Mouse (Mus musculus): ENCODE measurements at regions not wholly inside any gene's neighbourhood (a gene's known extent, or its start where the extent isn't known, plus 50 kb on each side); places are given as distances from the start of the nearest gene placed in this dataset.
"Not testable (repeated sequence)": the region's sequence is repeated elsewhere in the genome, so short reads cannot be mapped to it uniquely, and the experiment has no call there.

DNA sequence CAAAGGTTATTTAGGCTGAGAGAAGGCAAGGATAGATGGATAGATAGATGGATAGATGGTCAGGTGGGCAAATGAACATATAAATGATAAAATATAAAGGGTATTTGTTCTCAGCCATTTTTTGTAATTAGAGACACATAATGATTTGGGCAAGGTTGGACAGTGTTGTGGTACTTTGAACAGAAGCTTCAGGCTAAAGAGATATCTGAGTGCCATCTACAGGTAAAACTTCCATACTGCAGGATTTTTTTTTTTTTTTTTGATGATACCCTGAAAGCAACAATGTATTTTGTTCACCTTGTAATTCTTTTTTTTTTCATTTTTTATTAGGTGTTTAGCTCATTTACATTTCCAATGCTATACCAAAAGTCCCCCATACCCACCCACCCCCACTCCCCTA lies 110.1 kb upstream of the Trabd2b start:
- no peaks in the 10 kb centered on the region for H3K27me3 ChIP-seq (replicated peaks; ENCODE audit: control insufficient read depth, insufficient read depth, low read length)
- DNase-seq (ENCODE audit: low spot score) (no peak), ATAC-seq (replicated peaks; ENCODE audit: low FRiP score, low TSS enrichment, low read depth) (no peak)
- H3K9me3 ChIP-seq (ENCODE audit: control insufficient read depth, low read length) = no peaks in the 10 kb centered on the region
- H3K4me2 ChIP-seq (ENCODE audit: low read length) = no peak overlapping the region
- no peak overlapping the region for H3K4me3 ChIP-seq (ENCODE audit: low read depth, low read length)
- no peak overlapping the region for H3K9ac ChIP-seq (ENCODE audit: low read length)
- H3K36me3 ChIP-seq (ENCODE audit: control insufficient read depth, insufficient read depth, low read length) = no peaks in the 10 kb centered on the region
- H3K4me1 ChIP-seq (replicated peaks; ENCODE audit: control insufficient read depth, insufficient read depth, low read length) = no peaks in the 10 kb centered on the region
- no peak overlapping the region for H3K27ac ChIP-seq (ENCODE audit: low read depth)

DNA sequence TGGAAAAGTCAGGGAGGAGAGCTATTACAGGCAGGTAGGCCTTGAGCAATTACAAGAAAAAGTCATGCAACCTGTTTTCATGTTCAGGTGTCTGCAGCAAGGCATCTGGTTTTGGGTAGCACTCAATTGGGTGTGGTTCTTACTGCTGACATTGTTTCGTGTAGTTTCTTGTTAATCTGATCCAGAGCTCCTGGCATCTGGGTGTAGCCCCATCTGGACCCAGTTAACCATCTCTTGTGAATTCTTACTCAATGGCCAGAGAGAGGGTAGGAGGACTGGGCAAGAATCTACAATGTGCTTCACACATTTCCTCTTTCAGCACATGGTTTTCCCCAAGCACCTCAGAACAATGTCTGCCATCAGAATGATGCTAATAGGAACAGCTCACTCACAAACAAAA lies 108.0 kb upstream of the Trabd2b start:
- H3K9me3 ChIP-seq (ENCODE audit: control insufficient read depth, low read length); H3K4me3 ChIP-seq (ENCODE audit: low read depth, low read length); H3K9ac ChIP-seq (ENCODE audit: low read length); H3K36me3 ChIP-seq (ENCODE audit: control insufficient read depth, insufficient read depth, low read length); H3K4me1 ChIP-seq (replicated peaks; ENCODE audit: control insufficient read depth, insufficient read depth, low read length); H3K27me3 ChIP-seq (replicated peaks; ENCODE audit: control insufficient read depth, insufficient read depth, low read length); ATAC-seq (replicated peaks; ENCODE audit: low FRiP score, low TSS enrichment, low read depth); H3K27ac ChIP-seq (ENCODE audit: low read depth); DNase-seq (ENCODE audit: low spot score); H3K4me2 ChIP-seq (ENCODE audit: low read length): not testable (repeated sequence)
- 50% methylated on average over 1 of the region's 1 CpGs for WGBS

DNA sequence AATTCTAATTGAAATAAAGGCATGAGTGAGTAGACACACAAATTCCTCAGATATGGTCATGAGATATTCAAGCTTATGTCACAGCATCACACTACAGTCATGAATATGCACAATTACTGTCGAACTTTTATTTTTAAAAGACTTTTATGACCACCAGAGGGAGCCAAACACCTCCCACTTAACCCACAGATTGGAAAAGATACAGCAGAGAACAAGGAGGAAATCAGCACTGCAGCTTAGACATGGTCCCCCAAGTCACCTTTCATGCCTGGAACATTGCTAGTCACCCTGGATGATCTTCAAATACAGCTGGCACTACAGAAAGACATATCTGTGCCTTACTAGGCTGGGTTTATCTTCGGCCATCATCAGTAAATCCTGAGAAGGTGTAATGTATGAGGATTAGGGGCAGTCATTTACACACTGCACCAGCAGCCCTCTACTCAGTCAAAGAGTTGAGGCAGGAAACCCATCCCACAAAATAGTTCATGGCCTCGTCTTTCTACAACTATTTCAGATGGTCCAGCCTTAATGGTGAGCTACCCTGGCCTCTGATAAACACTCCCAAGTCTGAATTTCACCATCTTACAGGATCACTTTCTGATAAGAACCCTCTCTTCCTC lies 106.0 kb upstream of the Trabd2b start:
- no peak for DNase-seq (ENCODE audit: low spot score)
- WGBS = 51% methylated on average over 3 of the region's 3 CpGs

DNA sequence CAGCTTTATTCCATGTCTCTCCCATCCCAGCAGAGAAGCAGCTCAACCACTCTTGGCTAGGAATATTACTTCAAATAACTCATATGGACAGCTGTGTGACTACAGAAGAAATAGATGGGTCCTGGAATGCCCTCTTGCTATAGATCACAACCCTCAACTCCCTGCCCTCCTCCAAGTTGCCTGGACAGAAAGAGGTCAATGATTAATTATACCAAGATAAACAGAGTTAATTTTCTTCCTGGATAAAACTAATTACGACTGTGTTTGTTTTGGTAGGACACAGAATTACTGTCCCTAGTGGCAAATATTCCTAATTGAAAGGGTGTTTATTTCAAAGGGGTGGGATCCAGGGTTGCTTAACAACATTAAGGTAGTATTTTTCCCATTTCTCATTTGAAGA lies 101.9 kb upstream of the Trabd2b start:
- H3K4me3 ChIP-seq (ENCODE audit: low read depth, low read length) = no peak overlapping the region
- WGBS = 20% methylated on average over 1 of the region's 1 CpGs
- ATAC-seq (replicated peaks; ENCODE audit: low FRiP score, low TSS enrichment, low read depth) = no peak
- DNase-seq (ENCODE audit: low spot score) = no peak
- H3K9ac ChIP-seq (ENCODE audit: low read length) = no peak overlapping the region
- no peak overlapping the region for H3K27ac ChIP-seq (ENCODE audit: low read depth)
- H3K27me3 ChIP-seq (replicated peaks; ENCODE audit: control insufficient read depth, insufficient read depth, low read length) = no peaks in the 10 kb centered on the region
- no peaks in the 10 kb centered on the region for H3K4me1 ChIP-seq (replicated peaks; ENCODE audit: control insufficient read depth, insufficient read depth, low read length)
- no peaks in the 10 kb centered on the region for H3K9me3 ChIP-seq (ENCODE audit: control insufficient read depth, low read length)
- H3K36me3 ChIP-seq (ENCODE audit: control insufficient read depth, insufficient read depth, low read length) = no peaks in the 10 kb centered on the region
- no peak overlapping the region for H3K4me2 ChIP-seq (ENCODE audit: low read length)

More for the DNA sequence above, 106.0 kb upstream of the Trabd2b start:
- Histone ChIP-seq H3K27ac (ENCODE audit: low read depth) (no peak overlapping the region), H3K9ac (ENCODE audit: low read length) (no peak overlapping the region), H3K36me3 (ENCODE audit: control insufficient read depth, insufficient read depth, low read length) (no peaks in the 10 kb centered on the region), H3K4me2 (ENCODE audit: low read length) (no peak overlapping the region), H3K4me3 (ENCODE audit: low read depth, low read length) (no peak overlapping the region), H3K4me1 (replicated peaks; ENCODE audit: control insufficient read depth, insufficient read depth, low read length) (no peaks in the 10 kb centered on the region), H3K9me3 (ENCODE audit: control insufficient read depth, low read length) (no peaks in the 10 kb centered on the region), H3K27me3 (replicated peaks; ENCODE audit: control insufficient read depth, insufficient read depth, low read length) (no peaks in the 10 kb centered on the region)
- 0 out of 2 replicates have a peak, but pooled peaks have one; percentile 36 for ATAC-seq (replicated peaks; ENCODE audit: low FRiP score, low TSS enrichment, low read depth)

DNA sequence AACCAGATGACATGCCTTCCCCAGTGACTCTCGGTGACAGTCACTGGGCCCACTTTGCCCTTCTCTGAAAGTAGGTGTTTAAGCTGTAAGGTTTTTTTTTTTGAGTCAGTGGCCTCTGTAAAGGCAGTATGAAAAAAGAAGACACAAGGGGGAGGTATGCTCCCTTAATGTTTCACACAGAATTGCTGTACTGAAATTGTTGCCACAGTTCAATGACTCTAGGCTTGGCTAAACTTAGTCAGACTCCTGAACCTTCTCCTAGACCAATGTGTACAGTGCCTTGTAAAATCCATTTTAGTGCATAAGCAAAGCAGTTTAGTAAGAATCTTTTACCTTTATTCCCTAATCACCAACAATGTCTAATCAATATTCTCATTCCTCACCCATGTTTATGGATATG lies 99.0 kb upstream of the Trabd2b start:
- H3K9ac ChIP-seq (ENCODE audit: low read length) = no peak overlapping the region
- ATAC-seq (replicated peaks; ENCODE audit: low FRiP score, low TSS enrichment, low read depth) = no peak
- no peak for DNase-seq (ENCODE audit: low spot score)
- H3K4me3 ChIP-seq (ENCODE audit: low read depth, low read length) = no peak overlapping the region
- H3K27me3 ChIP-seq (replicated peaks; ENCODE audit: control insufficient read depth, insufficient read depth, low read length) = no peaks in the 10 kb centered on the region
- no peak overlapping the region for H3K27ac ChIP-seq (ENCODE audit: low read depth)
- H3K36me3 ChIP-seq (ENCODE audit: control insufficient read depth, insufficient read depth, low read length) = no peaks in the 10 kb centered on the region
- H3K4me2 ChIP-seq (ENCODE audit: low read length) = no peak overlapping the region
- H3K9me3 ChIP-seq (ENCODE audit: control insufficient read depth, low read length) = no peaks in the 10 kb centered on the region
- WGBS = 83% methylated on average over 1 of the region's 1 CpGs
- H3K4me1 ChIP-seq (replicated peaks; ENCODE audit: control insufficient read depth, insufficient read depth, low read length) = no peaks in the 10 kb centered on the region

DNA sequence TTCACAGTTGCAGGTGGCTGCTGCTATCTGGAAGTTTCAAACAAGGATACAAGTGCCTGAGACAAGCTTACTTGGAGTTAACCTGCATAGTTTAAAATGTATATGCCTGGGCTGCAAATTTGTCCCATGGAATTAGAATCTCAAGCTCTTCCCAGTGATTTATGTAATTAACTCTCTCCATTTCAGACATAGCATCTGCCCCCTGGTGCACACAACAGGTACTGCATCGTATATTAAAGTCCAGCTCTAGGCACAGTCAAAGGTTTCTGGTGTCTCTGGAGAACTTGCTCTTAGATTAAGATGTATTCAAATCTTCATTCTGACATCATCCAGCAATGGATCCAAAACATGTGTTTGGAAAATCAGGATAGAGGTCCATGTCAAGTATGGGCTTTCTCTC lies 98.0 kb upstream of the Trabd2b start:
- no peak for ATAC-seq (replicated peaks; ENCODE audit: low FRiP score, low TSS enrichment, low read depth)
- H3K27me3 ChIP-seq (replicated peaks; ENCODE audit: control insufficient read depth, insufficient read depth, low read length) = no peaks in the 10 kb centered on the region
- 10% methylated on average over 1 of the region's 1 CpGs for WGBS

DNA sequence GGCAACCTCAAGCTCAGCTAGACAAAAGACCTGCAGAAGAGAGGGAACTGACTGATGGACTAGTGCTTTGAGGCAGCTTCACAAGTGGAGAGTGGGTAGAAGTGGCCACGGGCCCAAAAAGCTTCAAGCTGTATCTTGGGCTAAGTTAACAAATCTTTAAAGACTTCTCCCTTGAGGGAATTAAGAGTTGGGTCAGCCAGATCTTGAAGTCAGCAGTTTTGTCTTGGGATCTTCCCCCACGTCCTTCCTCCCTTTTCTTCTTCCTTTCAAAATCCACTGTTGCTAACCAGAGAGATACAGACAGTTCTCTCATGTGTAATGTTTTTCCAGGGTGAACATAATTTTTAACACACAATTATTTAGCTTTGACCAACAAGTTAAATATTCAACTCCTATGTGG lies 91.5 kb upstream of the Trabd2b start:
- H3K4me3 ChIP-seq (ENCODE audit: low read depth, low read length) = no peak overlapping the region
- H3K27me3 ChIP-seq (replicated peaks; ENCODE audit: control insufficient read depth, insufficient read depth, low read length) = no peaks in the 10 kb centered on the region
- no peaks in the 10 kb centered on the region for H3K36me3 ChIP-seq (ENCODE audit: control insufficient read depth, insufficient read depth, low read length)
- H3K27ac ChIP-seq (ENCODE audit: low read depth) = no peak overlapping the region
- H3K4me2 ChIP-seq (ENCODE audit: low read length) = no peak overlapping the region
- DNase-seq (ENCODE audit: low spot score) = no peak
- H3K4me1 ChIP-seq (replicated peaks; ENCODE audit: control insufficient read depth, insufficient read depth, low read length) = no peaks in the 10 kb centered on the region
- H3K9ac ChIP-seq (ENCODE audit: low read length) = no peak overlapping the region
- H3K9me3 ChIP-seq (ENCODE audit: control insufficient read depth, low read length) = no peaks in the 10 kb centered on the region
- 68% methylated on average over 2 of the region's 2 CpGs for WGBS
- ATAC-seq (replicated peaks; ENCODE audit: low FRiP score, low TSS enrichment, low read depth) = no peak

More for the DNA sequence above, 98.0 kb upstream of the Trabd2b start:
- H3K9ac ChIP-seq (ENCODE audit: low read length) = no peak overlapping the region
- no peak overlapping the region for H3K4me3 ChIP-seq (ENCODE audit: low read depth, low read length)
- H3K9me3 ChIP-seq (ENCODE audit: control insufficient read depth, low read length) = no peaks in the 10 kb centered on the region
- no peak for DNase-seq (ENCODE audit: low spot score)
- no peak overlapping the region for H3K27ac ChIP-seq (ENCODE audit: low read depth)
- no peak overlapping the region for H3K4me2 ChIP-seq (ENCODE audit: low read length)
- H3K4me1 ChIP-seq (replicated peaks; ENCODE audit: control insufficient read depth, insufficient read depth, low read length) = no peaks in the 10 kb centered on the region
- H3K36me3 ChIP-seq (ENCODE audit: control insufficient read depth, insufficient read depth, low read length) = no peaks in the 10 kb centered on the region

DNA sequence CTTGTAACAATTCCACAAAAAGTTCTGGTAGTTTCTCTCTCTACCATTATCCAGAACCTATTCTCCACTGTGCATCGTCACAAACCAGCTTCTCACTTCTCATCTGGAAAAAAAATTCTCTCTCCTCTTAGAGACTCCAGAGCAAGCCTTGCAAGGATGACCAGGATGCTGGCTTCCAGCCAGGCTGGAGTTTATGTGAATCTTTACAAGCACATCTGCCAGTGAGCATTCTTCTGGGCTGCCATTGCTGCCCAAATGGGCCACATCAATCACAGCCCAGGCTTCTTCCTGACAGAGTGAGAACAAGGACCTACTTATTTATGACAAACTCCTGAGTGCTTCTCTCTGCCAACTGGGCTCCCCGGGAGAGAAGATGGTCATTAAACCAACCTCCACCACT lies 91.0 kb upstream of the Trabd2b start:
- no peaks in the 10 kb centered on the region for H3K36me3 ChIP-seq (ENCODE audit: control insufficient read depth, insufficient read depth, low read length)
- no peak overlapping the region for H3K27ac ChIP-seq (ENCODE audit: low read depth)
- H3K9me3 ChIP-seq (ENCODE audit: control insufficient read depth, low read length) = no peaks in the 10 kb centered on the region
- no peak overlapping the region for H3K4me3 ChIP-seq (ENCODE audit: low read depth, low read length)
- 27% methylated on average over 2 of the region's 2 CpGs for WGBS
- DNase-seq (ENCODE audit: low spot score) (no peak), ATAC-seq (replicated peaks; ENCODE audit: low FRiP score, low TSS enrichment, low read depth) (no peak)
- no peaks in the 10 kb centered on the region for H3K4me1 ChIP-seq (replicated peaks; ENCODE audit: control insufficient read depth, insufficient read depth, low read length)
- no peak overlapping the region for H3K9ac ChIP-seq (ENCODE audit: low read length)
- H3K27me3 ChIP-seq (replicated peaks; ENCODE audit: control insufficient read depth, insufficient read depth, low read length) = no peaks in the 10 kb centered on the region
- no peak overlapping the region for H3K4me2 ChIP-seq (ENCODE audit: low read length)

DNA sequence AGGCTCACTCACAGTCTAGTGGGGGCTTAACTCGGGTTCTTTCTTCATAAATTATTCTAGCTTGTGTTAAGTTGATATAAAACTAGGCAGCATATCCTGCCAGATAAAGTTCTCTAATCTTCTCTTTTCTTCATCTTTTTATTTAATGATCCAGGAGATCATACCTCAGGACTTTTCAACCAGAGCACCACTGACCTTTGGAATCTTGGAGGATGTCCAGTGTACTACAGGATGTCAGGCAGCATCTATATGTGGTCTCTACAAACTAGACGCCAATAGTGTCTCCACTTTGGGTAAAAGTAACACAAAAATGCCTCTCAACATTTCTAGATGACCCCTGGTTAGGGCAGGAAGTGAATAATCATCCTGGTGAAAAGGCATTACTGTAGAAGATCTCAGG lies 89.4 kb upstream of the Trabd2b start:
- Histone ChIP-seq H3K4me2 (ENCODE audit: low read length) (no peak overlapping the region), H3K27ac (ENCODE audit: low read depth) (no peak overlapping the region), H3K9ac (ENCODE audit: low read length) (no peak overlapping the region), H3K4me1 (replicated peaks; ENCODE audit: control insufficient read depth, insufficient read depth, low read length) (no peaks in the 10 kb centered on the region), H3K4me3 (ENCODE audit: low read depth, low read length) (no peak overlapping the region), H3K27me3 (replicated peaks; ENCODE audit: control insufficient read depth, insufficient read depth, low read length) (no peaks in the 10 kb centered on the region), H3K36me3 (ENCODE audit: control insufficient read depth, insufficient read depth, low read length) (no peaks in the 10 kb centered on the region), H3K9me3 (ENCODE audit: control insufficient read depth, low read length) (no peaks in the 10 kb centered on the region)
- ATAC-seq (replicated peaks; ENCODE audit: low FRiP score, low TSS enrichment, low read depth) = no peak
- no peak for DNase-seq (ENCODE audit: low spot score)
- 82% methylated on average over 2 of the region's 2 CpGs for WGBS

Measured in intestine, embryonic 14.5 days (tissue).